Mouse (Mus musculus) kidney, adult 2 months (tissue): ENCODE measurements around the gene Scgb1c1. TPM values are rescaled to one million over a fixed set of nuclear protein-coding genes. Genes with fewer than 3 reads are reported as not detected.

ENCODE experiments used
- DNase-seq: peaks from one replicate; pipeline ENCODE4 v3.0.0; 2021
- H3K27ac ChIP-seq: fragments of 200-500 bp; 2 replicates; pipeline ENCODE4 v1.5.1; 2012; ENCODE audit warnings: low read depth, low read length, control low read depth, inconsistent platforms; ENCODE audit not compliant: insufficient read depth
- H3K27me3 ChIP-seq: fragments of 200-500 bp; replicated peaks from 2 replicates; pipeline ENCODE4 v1.6.1; 2012; ENCODE audit warnings: mild to moderate bottlenecking, moderate library complexity, low read length, inconsistent platforms; ENCODE audit not compliant: control insufficient read depth, insufficient read depth
- H3K36me3 ChIP-seq: fragments of 200-500 bp; 2 replicates; pipeline ENCODE4 v1.6.1; 2012; ENCODE audit warnings: mild to moderate bottlenecking, moderate library complexity, low read length, inconsistent platforms; ENCODE audit not compliant: control insufficient read depth, insufficient read depth
- H3K4me1 ChIP-seq: fragments of 200-500 bp; 2 replicates; pipeline ENCODE4 v1.6.1; 2011; ENCODE audit warnings: low read length; ENCODE audit not compliant: control insufficient read depth, insufficient read depth
- H3K4me3 ChIP-seq: fragments of 200-500 bp; 2 replicates; pipeline ENCODE4 v1.5.1; 2011; ENCODE audit warnings: mild to moderate bottlenecking, low read depth, low read length, control low read depth; ENCODE audit not compliant: insufficient read depth
- CTCF ChIP-seq: fragments of 200-500 bp; conservative IDR thresholded peaks from 2 replicates; pipeline ENCODE4 v1.5.1; 2011; ENCODE audit warnings: low read depth, mild to moderate bottlenecking, control low read depth, low read length, moderate library complexity, mixed read lengths; ENCODE audit not compliant: insufficient read depth, insufficient read length
- POLR2A ChIP-seq: fragments of 200-500 bp; IDR thresholded peaks from one replicate; pipeline ENCODE4 v1.6.1; 2011; ENCODE audit warnings: low read depth, low read length, control low read depth
- WGBS: fragments of 180-500 bp; shearing (Covaris S2); methylation state at CpG from one replicate; pipeline ENCODE4 v1.1.7; 2018; 5-methylcytosine and 5-hydroxymethylcytosine counted together
- polyA plus RNA-seq: library from polyadenylated mRNA; depleted of rRNA; stranded (reverse); fragments of >200 nt; gene quantifications from 2 replicates; pipeline ENCODE4 v1.2.3, GENCODE M21; 2012

The Scgb1c1 gene
- polyA plus RNA-seq, 1 experiment = 20.8 TPM

GRCm38 (mm10) chr7:140833341-140833740 lies 12.0 kb upstream of the Scgb1c1 start:
- Histone ChIP-seq H3K4me3 (no peak overlapping the region), H3K27me3 (no peaks in the 10 kb centered on the region), H3K4me1 (peaks cover 4% of the 10 kb centered on the region; the same call in 1 of the 2 replicates), H3K27ac (no peak overlapping the region), H3K36me3 (no peaks in the 10 kb centered on the region)
- 81% methylated on average over 4 of the region's 4 CpGs for WGBS
- TF ChIP-seq POLR2A (no peak), CTCF (no peak)
- no peak for DNase-seq

GRCm38 (mm10) chr7:140834968-140835757 lies 10.2 kb upstream of the Scgb1c1 start, which contains the start of gene Urah:
Gene Urah (plus strand): TSS chr7:140835018.
- H3K4me1 ChIP-seq = peaks cover 4% of the 10 kb centered on the region; the same call in 1 of the 2 replicates
- TF ChIP-seq POLR2A (no peak), CTCF (no peak)
- WGBS = 63% methylated on average over 20 of the region's 20 CpGs
- no peaks in the 10 kb centered on the region for H3K36me3 ChIP-seq
- no peaks in the 10 kb centered on the region for H3K27me3 ChIP-seq
- H3K27ac ChIP-seq = no peak within 1 kb of the TSS
- H3K4me3 ChIP-seq = no peak within 1 kb of the TSS
- peak; percentile 66 for DNase-seq

GRCm38 (mm10) chr7:140835758-140836087 lies 9.6 kb upstream of the Scgb1c1 start:
- no peak for DNase-seq

GRCm38 (mm10) chr7:140836243-140837115 lies 8.9 kb upstream of the Scgb1c1 start:
- H3K4me1 ChIP-seq = no peaks in the 10 kb centered on the region
- TF ChIP-seq POLR2A (no peak), CTCF (no peak)
- DNase-seq = no peak
- 81% methylated on average over 9 of the region's 9 CpGs for WGBS
- no peaks in the 10 kb centered on the region for H3K36me3 ChIP-seq
- H3K4me3 ChIP-seq = no peak overlapping the region
- no peak overlapping the region for H3K27ac ChIP-seq
- H3K27me3 ChIP-seq = no peaks in the 10 kb centered on the region

More at GRCm38 (mm10) chr7:140835758-140836087, 9.6 kb upstream of the Scgb1c1 start:
- Histone ChIP-seq H3K27me3 (no peaks in the 10 kb centered on the region), H3K36me3 (no peaks in the 10 kb centered on the region), H3K4me1 (peaks cover 2% of the 10 kb centered on the region; the same call in 1 of the 2 replicates), H3K4me3 (no peak overlapping the region), H3K27ac (no peak overlapping the region)
- TF ChIP-seq POLR2A (no peak), CTCF (no peak)
- WGBS = 76% methylated on average over 2 of the region's 2 CpGs

- no peak overlapping the region for H3K27ac ChIP-seq
- H3K36me3 ChIP-seq = no peaks in the 10 kb centered on the region
- no peaks in the 10 kb centered on the region for H3K4me1 ChIP-seq
- no peak overlapping the region for H3K4me3 ChIP-seq
- no peaks in the 10 kb centered on the region for H3K27me3 ChIP-seq
- WGBS = 54% methylated on average over 5 of the region's 5 CpGs
- TF ChIP-seq POLR2A = no peak
- TF ChIP-seq CTCF = no peak
- DNase-seq = no peak
These were observed 5.8 kb upstream of the Scgb1c1 start for GRCm38 (mm10) chr7:140839556-140839955.

GRCm38 (mm10) chr7:140840750-140841735 lies 4.3 kb upstream of the Scgb1c1 start:
- H3K27ac ChIP-seq = no peak overlapping the region
- DNase-seq = no peak
- WGBS = 48% methylated on average over 19 of the region's 19 CpGs
- H3K4me3 ChIP-seq = no peak overlapping the region
- H3K27me3 ChIP-seq = no peaks in the 10 kb centered on the region
- no peaks in the 10 kb centered on the region for H3K36me3 ChIP-seq
- no peaks in the 10 kb centered on the region for H3K4me1 ChIP-seq
- no peak for TF ChIP-seq CTCF
- TF ChIP-seq POLR2A = no peak
